Mouse (Mus musculus) liver, embryonic 15.5 days (tissue): ENCODE results near the gene A730015C16Rik. TPM values are rescaled to one million over a fixed set of nuclear protein-coding genes. Genes with fewer than 3 reads are reported as not detected.

Experiments
- ATAC-seq: fragments of 200-750 bp; cut with Nextera tagmentation; 2 replicates; pipeline ENCODE4 v1.8.0; 2017; ENCODE audit warnings: moderate number of reproducible peaks, mild to moderate bottlenecking, moderate library complexity; ENCODE audit not compliant: insufficient read depth
- H3K27ac ChIP-seq: fragments of 300-500 bp; sonication (generic); replicated peaks from 2 replicates; pipeline ENCODE4 v1.5.1; 2015; ENCODE audit warnings: mild to moderate bottlenecking, inconsistent platforms
- H3K27me3 ChIP-seq: fragments of 300-500 bp; sonication (generic); 2 replicates; pipeline ENCODE4 v1.6.1; 2015; ENCODE audit warnings: mild to moderate bottlenecking, inconsistent platforms
- H3K36me3 ChIP-seq: fragments of 300-500 bp; sonication (generic); replicated peaks from 2 replicates; pipeline ENCODE4 v1.6.1; 2015; ENCODE audit warnings: moderate library complexity, mild to moderate bottlenecking, inconsistent platforms
- H3K4me1 ChIP-seq: fragments of 300-500 bp; sonication (generic); replicated peaks from 2 replicates; pipeline ENCODE4 v1.6.1; 2015; ENCODE audit warnings: inconsistent platforms
- H3K4me2 ChIP-seq: fragments of 300-500 bp; sonication (generic); 2 replicates; pipeline ENCODE4 v1.6.1; 2015; ENCODE audit warnings: moderate library complexity, mild to moderate bottlenecking, inconsistent platforms
- H3K4me3 ChIP-seq: fragments of 300-500 bp; sonication (generic); replicated peaks from 2 replicates; pipeline ENCODE4 v1.5.1; 2015; ENCODE audit warnings: mild to moderate bottlenecking, inconsistent platforms
- H3K9ac ChIP-seq: fragments of 300-500 bp; sonication (generic); 2 replicates; pipeline ENCODE4 v1.6.1; 2015; ENCODE audit warnings: moderate library complexity, mild to moderate bottlenecking, inconsistent platforms
- H3K9me3 ChIP-seq: fragments of 300-500 bp; sonication (generic); replicated peaks from 2 replicates; pipeline ENCODE4 v1.6.1; 2016; ENCODE audit warnings: inconsistent platforms
- WGBS: fragments of 180-500 bp; shearing (Covaris S2); methylation state at CpG from one replicate; pipeline ENCODE4 v1.1.7; 2015; ENCODE audit warnings: mixed read lengths; ENCODE audit not compliant: insufficient replicate concordance; 5-methylcytosine and 5-hydroxymethylcytosine counted together
- polyA plus RNA-seq: library from polyadenylated mRNA; unstranded; fragments of >200 nt; fragmentation: Nextera tagmentation; extraction: Ambion mirVana; gene quantifications from 2 replicates; pipeline ENCODE4 v1.2.1, GENCODE M21; 2015

A730015C16Rik gene
- polyA plus RNA-seq, 1 experiment from 2014 or later: 0.24 TPM

- ATAC-seq: no peak
- Histone ChIP-seq H3K4me1 (peaks cover 7% of the 10 kb centered on the region), H3K36me3 (peaks cover 69% of the 10 kb centered on the region), H3K4me3 (no peak overlapping the region), H3K9ac (no peak overlapping the region), H3K9me3 (no peaks in the 10 kb centered on the region), H3K27me3 (no peaks in the 10 kb centered on the region), H3K27ac (no peak overlapping the region), H3K4me2 (no peak overlapping the region)
- WGBS: 76% methylated on average over 2 of the region's 2 CpGs
Observed at GRCm38 (mm10) chr4:108826643-108827042, 21.8 kb downstream of the A730015C16Rik start.

GRCm38 (mm10) chr4:108826096-108826495 is 22.3 kb downstream of the A730015C16Rik start:
- H3K9ac ChIP-seq: no peak overlapping the region
- no peak overlapping the region for H3K27ac ChIP-seq
- no peak overlapping the region for H3K4me2 ChIP-seq
- H3K4me3 ChIP-seq: no peak overlapping the region
- 58% methylated on average over 1 of the region's 1 CpGs for WGBS
- H3K27me3 ChIP-seq: no peaks in the 10 kb centered on the region
- H3K9me3 ChIP-seq: no peaks in the 10 kb centered on the region
- H3K4me1 ChIP-seq: peaks cover 3% of the 10 kb centered on the region; the same call in 1 of the 2 replicates
- ATAC-seq: no peak
- H3K36me3 ChIP-seq: peaks cover 72% of the 10 kb centered on the region

DNA sequence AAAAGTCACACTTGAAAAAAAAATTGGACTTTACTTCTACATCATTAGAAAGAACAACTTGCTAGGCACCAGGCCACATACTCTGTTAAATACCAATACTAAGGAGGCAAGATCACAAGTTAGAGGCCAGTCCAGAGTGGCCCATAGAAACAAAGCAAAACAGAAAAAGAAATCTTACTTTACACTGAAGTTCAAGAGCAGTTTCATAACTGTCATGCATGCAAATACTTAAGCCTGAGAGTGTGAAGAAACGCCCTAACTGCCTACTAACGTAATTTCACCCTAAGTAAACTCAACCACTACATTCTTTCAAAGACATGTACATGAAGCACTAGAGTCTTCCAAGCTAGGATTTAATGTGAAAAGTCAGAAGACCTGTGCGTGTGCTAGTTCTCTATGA is 22.7 kb downstream of the A730015C16Rik start:
- ATAC-seq: no peak
- WGBS: 84% methylated on average over 3 of the region's 3 CpGs
- H3K4me2 ChIP-seq: no peak overlapping the region

DNA sequence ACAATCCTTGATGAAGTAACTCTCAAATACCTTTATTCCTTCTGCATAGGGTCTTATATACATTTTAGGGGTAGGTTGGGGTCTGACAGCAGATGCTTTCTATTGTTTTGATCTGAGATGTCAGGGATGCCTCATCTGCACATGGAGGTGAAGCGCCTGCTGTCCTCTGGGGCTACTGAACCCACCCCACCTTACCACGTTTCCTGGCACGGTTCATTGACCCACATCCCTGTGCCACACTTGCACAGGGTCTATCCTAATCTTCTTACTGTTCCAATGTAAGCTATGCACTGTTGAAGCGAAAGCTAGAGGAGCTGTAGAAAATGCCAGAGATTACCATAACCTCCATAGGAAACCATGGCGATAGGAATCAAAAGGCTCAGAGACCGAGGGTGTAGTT is 36.9 kb downstream of the A730015C16Rik start:
- Histone ChIP-seq H3K9me3 (no peaks in the 10 kb centered on the region), H3K36me3 (peaks cover 3% of the 10 kb centered on the region; the same call in 1 of the 2 replicates), H3K4me2 (no peak overlapping the region), H3K4me1 (no peaks in the 10 kb centered on the region), H3K27ac (no peak overlapping the region), H3K4me3 (no peak overlapping the region), H3K27me3 (no peaks in the 10 kb centered on the region), H3K9ac (no peak overlapping the region)
- no peak for ATAC-seq
- WGBS: 64% methylated on average over 6 of the region's 6 CpGs

More for the DNA sequence above, 22.7 kb downstream of the A730015C16Rik start:
- Histone ChIP-seq H3K4me1 (no peaks in the 10 kb centered on the region; the same call in 1 of the 2 replicates), H3K4me3 (no peak overlapping the region), H3K9me3 (no peaks in the 10 kb centered on the region), H3K27me3 (no peaks in the 10 kb centered on the region), H3K27ac (no peak overlapping the region), H3K9ac (no peak overlapping the region), H3K36me3 (peaks cover 77% of the 10 kb centered on the region)

- ATAC-seq: no peak
- Histone ChIP-seq H3K36me3 (peaks cover 3% of the 10 kb centered on the region; the same call in 1 of the 2 replicates), H3K27me3 (no peaks in the 10 kb centered on the region), H3K27ac (no peak overlapping the region), H3K4me2 (no peak overlapping the region), H3K9me3 (no peaks in the 10 kb centered on the region), H3K4me1 (no peaks in the 10 kb centered on the region), H3K4me3 (no peak overlapping the region), H3K9ac (no peak overlapping the region)
- WGBS: 42% methylated on average over 4 of the region's 4 CpGs
Observed at GRCm38 (mm10) chr4:108811142-108811541, 37.3 kb downstream of the A730015C16Rik start.

DNA sequence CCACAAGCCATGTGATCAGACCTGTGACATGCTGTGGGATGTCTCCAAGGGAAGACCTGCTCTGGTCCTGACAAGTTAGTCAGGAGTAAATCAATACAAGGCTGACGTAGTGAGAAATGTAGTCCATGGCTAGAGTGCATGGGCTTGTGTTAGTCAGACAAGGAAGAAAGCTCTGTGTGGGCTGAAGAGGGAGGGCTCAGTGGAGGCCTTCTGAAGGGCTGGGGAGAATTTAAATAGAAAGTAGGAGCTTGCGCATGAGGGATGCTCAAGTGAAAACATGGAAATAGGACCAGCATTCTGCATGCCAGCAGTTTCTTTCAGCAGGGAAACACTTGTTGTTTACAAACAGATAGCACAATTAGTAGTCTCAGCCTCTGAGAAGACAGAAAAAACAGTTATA is 44.9 kb downstream of the A730015C16Rik start:
- WGBS: 62% methylated on average over 2 of the region's 2 CpGs
- no peak overlapping the region for H3K9ac ChIP-seq
- H3K27ac ChIP-seq: no peak overlapping the region
- no peaks in the 10 kb centered on the region for H3K36me3 ChIP-seq
- H3K4me3 ChIP-seq: no peak overlapping the region
- H3K4me2 ChIP-seq: no peak overlapping the region
- no peaks in the 10 kb centered on the region for H3K9me3 ChIP-seq
- H3K27me3 ChIP-seq: no peaks in the 10 kb centered on the region
- no peaks in the 10 kb centered on the region for H3K4me1 ChIP-seq
- ATAC-seq: no peak

- H3K4me2 ChIP-seq: no peak overlapping the region
- H3K4me1 ChIP-seq: no peaks in the 10 kb centered on the region
- no peak overlapping the region for H3K4me3 ChIP-seq
- no peaks in the 10 kb centered on the region for H3K36me3 ChIP-seq
- no peaks in the 10 kb centered on the region for H3K27me3 ChIP-seq
- H3K27ac ChIP-seq: no peak overlapping the region
- H3K9me3 ChIP-seq: no peaks in the 10 kb centered on the region
- H3K9ac ChIP-seq: no peak overlapping the region
- ATAC-seq: no peak
- 31% methylated on average over 2 of the region's 2 CpGs for WGBS
Observed at GRCm38 (mm10) chr4:108798083-108798830, 50.2 kb downstream of the A730015C16Rik start.

Other genes starting within 250 kb of the A730015C16Rik start
- 9.0 and 9.1 TPM in 2 replicates for gene Cc2d1b, start 228.7 kb downstream of the A730015C16Rik start, polyA plus RNA-seq
- 0.15 TPM in 1 of 2 replicates, not detected in the other for gene 3110021N24Rik, start 129.0 kb downstream of the A730015C16Rik start, polyA plus RNA-seq
- gene Zfyve9, start 67.8 kb downstream of the A730015C16Rik start, polyA plus RNA-seq: 0.45 and 0.56 TPM in 2 replicates
- 35.2 and 39.4 TPM in 2 replicates for gene Btf3l4, start 15.0 kb downstream of the A730015C16Rik start, polyA plus RNA-seq
- gene Txndc12, start 14.0 kb downstream of the A730015C16Rik start, polyA plus RNA-seq: 22.4 and 27.0 TPM in 2 replicates
- 36.6 and 41.1 TPM in 2 replicates for gene Kti12, start 834 bp downstream of the A730015C16Rik start, polyA plus RNA-seq
- gene Rab3b, start 30.4 kb upstream of the A730015C16Rik start, polyA plus RNA-seq: 2.1 and 2.8 TPM in 2 replicates
- gene Nrd1, start 152.0 kb upstream of the A730015C16Rik start, polyA plus RNA-seq: 33.7 and 33.8 TPM in 2 replicates